Mouse (Mus musculus): ENCODE measurements around the gene Mocs1. TPM values are rescaled to one million over a fixed set of nuclear protein-coding genes. Genes with fewer than 3 reads are reported as not detected.

Mocs1 gene
- 4.8 and 6.1 TPM in 2 replicates for polyA plus RNA-seq (2015; fragmentation: Nextera tagmentation; extraction: Ambion mirVana)

GRCm38 (mm10) chr17:49428239-49428688, at the start of gene Mocs1:
Gene Mocs1, plus strand, starts transcription at chr17:49428362.

Other genes with a start within 250 kb of the Mocs1 start
- gene Daam2, start 136.0 kb downstream of the Mocs1 start, polyA plus RNA-seq (2015; fragmentation: Nextera tagmentation; extraction: Ambion mirVana), result 1.9 TPM in 2 replicates
- 0.94 and 1.1 TPM in 2 replicates for gene Kif6, start 186.8 kb downstream of the Mocs1 start, polyA plus RNA-seq (2015; fragmentation: Nextera tagmentation; extraction: Ambion mirVana)

All from urinary bladder, postnatal 0 days (tissue).